Mouse (Mus musculus) limb, embryonic 13.5 days (tissue): ENCODE data around the gene Pnpla3. TPM values are rescaled to one million over a fixed set of nuclear protein-coding genes. Genes with fewer than 3 reads are reported as not detected.

Experiments used
- microRNA-seq: library from miRNA; unstranded; fragments of <30 nt; microRNA quantifications from one replicate; pipeline ENCODE4, GENCODE M21; 2016
- polyA plus RNA-seq: library from polyadenylated mRNA; unstranded; fragments of >200 nt; fragmentation: Nextera tagmentation; extraction: Ambion mirVana; gene quantifications from 2 replicates; pipeline ENCODE4 v1.2.1, GENCODE M21; 2015

Pnpla3 gene
- polyA plus RNA-seq, 1 experiment from 2014 or later: 0.59 TPM

Small RNA genes lying within 50 kb of the gene (microRNA-seq; reads per million reads assigned to microRNA genes)
- gene Mir6392: not detected

Other genes starting within 250 kb of the Pnpla3 start
- gene Efcab6, start 102.5 kb upstream of the Pnpla3 start, polyA plus RNA-seq: 0.27 TPM in 1 of 2 replicates, not detected in the other
- gene Sult4a1, start 62.1 kb upstream of the Pnpla3 start, polyA plus RNA-seq: 3.3 and 3.4 TPM in 2 replicates
- not detected in 2 replicates for gene Pnpla5, start 44.7 kb upstream of the Pnpla3 start, polyA plus RNA-seq
- 101 and 104 TPM in 2 replicates for gene Samm50, start 24.4 kb downstream of the Pnpla3 start, polyA plus RNA-seq
- 3.5 and 3.7 TPM in 2 replicates for gene Parvb, start 64.2 kb downstream of the Pnpla3 start, polyA plus RNA-seq
- 1.6 and 2.0 TPM in 2 replicates for gene Parvg, start 156.2 kb downstream of the Pnpla3 start, polyA plus RNA-seq